Mouse (Mus musculus) CH12.LX (cell line): ENCODE measurements around the gene Acsbg1. TPM values are rescaled to one million over a fixed set of nuclear protein-coding genes. Genes with fewer than 3 reads are reported as not detected.

Experiments used
- DNase-seq: peaks from one replicate; pipeline ENCODE4 v3.0.0-alpha.2; 2013; ENCODE audit errors: extremely low read depth
- H3K27ac ChIP-seq: 2 replicates; pipeline ENCODE4 v1.5.1; 2012; ENCODE audit warnings: low read depth, mild to moderate bottlenecking, control low read depth, moderate library complexity; ENCODE audit not compliant: insufficient read depth
- H3K27me3 ChIP-seq: replicated peaks from 2 replicates; pipeline ENCODE3; 2012; ENCODE audit warnings: inconsistent platforms
- H3K36me3 ChIP-seq, 2 experiments: replicated peaks in 1 of 2; 2 replicates each; pipeline versions ENCODE3 to v1.6.1; 2012; ENCODE audit warnings: inconsistent platforms in 1 of 2, low read length in 1 of 2, mild to moderate bottlenecking in 1 of 2, mixed read lengths in 1 of 2, moderate library complexity in 1 of 2; ENCODE audit not compliant: control insufficient read depth in 1 of 2, insufficient read depth in 1 of 2
- H3K4me1 ChIP-seq, 2 experiments: 2 replicates each; pipeline ENCODE4 v1.6.1; 2012; ENCODE audit warnings: inconsistent platforms in 1 of 2, moderate library complexity in 1 of 2; ENCODE audit not compliant: insufficient read depth in 2 of 2, control insufficient read depth in 1 of 2
- H3K4me2 ChIP-seq: 2 replicates; pipeline ENCODE4 v1.6.1; 2012; ENCODE audit warnings: low read depth, mild to moderate bottlenecking, control low read depth; ENCODE audit not compliant: poor library complexity, insufficient read depth, severe bottlenecking
- H3K4me3 ChIP-seq, 3 experiments: fragments of 150-350 bp in 1 of 3; sonication (generic) in 1 of 3; replicated peaks in 1 of 3; 2 replicates each; pipeline versions ENCODE3 to v1.5.1; 2011 to 2012; ENCODE audit warnings: low read depth in 2 of 3, low read length in 2 of 3, mild to moderate bottlenecking in 2 of 3, moderate library complexity in 2 of 3, control low read depth in 1 of 3, improper control_type of control experiment in 1 of 3, inconsistent platforms in 1 of 3, mixed read lengths in 1 of 3; ENCODE audit not compliant: poor library complexity in 1 of 3
- H3K79me2 ChIP-seq: replicated peaks from 2 replicates; pipeline ENCODE4 v1.6.1; 2012; ENCODE audit warnings: mild to moderate bottlenecking, moderate library complexity; ENCODE audit not compliant: control insufficient read depth, poor library complexity, insufficient read depth, severe bottlenecking; ENCODE audit errors: extremely low read depth
- H3K9ac ChIP-seq: 2 replicates; pipeline ENCODE4 v1.6.1; 2012; ENCODE audit warnings: low read depth, mild to moderate bottlenecking, control low read depth, moderate library complexity; ENCODE audit not compliant: insufficient read depth
- H3K9me3 ChIP-seq: replicated peaks from 2 replicates; pipeline ENCODE3; 2012; ENCODE audit warnings: low read length, inconsistent platforms, mixed read lengths
- BHLHE40 ChIP-seq: IDR thresholded peaks from 2 replicates; pipeline ENCODE4 v1.6.1; 2011; ENCODE audit warnings: mild to moderate bottlenecking, low read depth, low read length, improper control_type of control experiment
- CHD1 ChIP-seq: IDR thresholded peaks from 2 replicates; pipeline ENCODE4 v1.6.1; 2012; ENCODE audit warnings: low read depth, low read length, improper control_type of control experiment, inconsistent platforms
- CTCF ChIP-seq, 2 experiments: IDR thresholded peaks in 1 of 2; conservative IDR thresholded peaks in 1 of 2; 2 replicates each; pipeline ENCODE4 v1.5.1; 2011 to 2012; ENCODE audit warnings: low read depth in 2 of 2, low read length in 2 of 2, improper control_type of control experiment in 1 of 2, inconsistent platforms in 1 of 2, mild to moderate bottlenecking in 1 of 2, moderate library complexity in 1 of 2
- E2F4 ChIP-seq: IDR thresholded peaks from 2 replicates; pipeline ENCODE4 v1.6.1; 2011; ENCODE audit warnings: low read depth, low read length, improper control_type of control experiment; ENCODE audit not compliant: insufficient replicate concordance
- ELF1 ChIP-seq: IDR thresholded peaks from 2 replicates; pipeline ENCODE4 v1.6.1; 2014; ENCODE audit warnings: low read depth, mild to moderate bottlenecking, inconsistent platforms, low read length, improper control_type of control experiment
- EP300 ChIP-seq: IDR thresholded peaks from 2 replicates; pipeline ENCODE4 v1.6.1; 2011; ENCODE audit warnings: low read length, improper control_type of control experiment
- ETS1 ChIP-seq: conservative IDR thresholded peaks from 2 replicates; pipeline ENCODE4 v1.6.1; 2012; ENCODE audit warnings: low read depth, mild to moderate bottlenecking, inconsistent platforms, low read length, improper control_type of control experiment, moderate library complexity
- GABPA ChIP-seq: IDR thresholded peaks from 2 replicates; pipeline ENCODE4 v1.6.1; 2012; ENCODE audit warnings: low read depth, low read length, improper control_type of control experiment, inconsistent platforms; ENCODE audit not compliant: insufficient replicate concordance
- HCFC1 ChIP-seq: IDR thresholded peaks from 2 replicates; pipeline ENCODE4 v1.6.1; 2012; ENCODE audit warnings: low read depth, mild to moderate bottlenecking, inconsistent platforms, low read length, improper control_type of control experiment
- JUND ChIP-seq: conservative IDR thresholded peaks from 2 replicates; pipeline ENCODE4 v1.6.1; 2011; ENCODE audit warnings: low read depth, low read length, improper control_type of control experiment
- KAT2A ChIP-seq: IDR thresholded peaks from 2 replicates; pipeline ENCODE4 v1.6.1; 2012; ENCODE audit warnings: low read length, improper control_type of control experiment, inconsistent platforms; ENCODE audit not compliant: insufficient replicate concordance
- MAFK ChIP-seq: IDR thresholded peaks from 2 replicates; pipeline ENCODE4 v1.6.1; 2011; ENCODE audit warnings: low read length, improper control_type of control experiment; ENCODE audit not compliant: insufficient replicate concordance
- MAX ChIP-seq: IDR thresholded peaks from 2 replicates; pipeline ENCODE4 v1.6.1; 2011; ENCODE audit warnings: low read length, improper control_type of control experiment
- MAZ ChIP-seq: IDR thresholded peaks from 2 replicates; pipeline ENCODE4 v1.6.1; 2012; ENCODE audit warnings: low read depth, mild to moderate bottlenecking, inconsistent platforms, low read length, improper control_type of control experiment, moderate library complexity
- MEF2A ChIP-seq: IDR thresholded peaks from 2 replicates; pipeline ENCODE4 v1.6.1; 2014; ENCODE audit warnings: low read depth, mild to moderate bottlenecking, inconsistent platforms, low read length, improper control_type of control experiment, borderline replicate concordance
- MXI1 ChIP-seq: IDR thresholded peaks from 2 replicates; pipeline ENCODE4 v1.6.1; 2011; ENCODE audit warnings: mild to moderate bottlenecking, low read depth, low read length, improper control_type of control experiment
- MYC ChIP-seq: IDR thresholded peaks from 2 replicates; pipeline ENCODE4 v1.6.1; 2011; ENCODE audit warnings: low read depth, mild to moderate bottlenecking, improper control_type of control experiment, low read length
- NRF1 ChIP-seq: IDR thresholded peaks from 2 replicates; pipeline ENCODE4 v1.6.1; 2014; ENCODE audit warnings: low read depth, mild to moderate bottlenecking, inconsistent platforms, low read length, improper control_type of control experiment, moderate library complexity
- PAX5 ChIP-seq: IDR thresholded peaks from 2 replicates; pipeline ENCODE4 v1.6.1; 2012; ENCODE audit warnings: low read length, inconsistent platforms, mixed read lengths
- POLR2A ChIP-seq: IDR thresholded peaks from 2 replicates; pipeline ENCODE4 v1.6.1; 2011; ENCODE audit warnings: low read depth, mild to moderate bottlenecking, improper control_type of control experiment, low read length
- POLR2AphosphoS2 ChIP-seq: IDR thresholded peaks from 2 replicates; pipeline ENCODE4 v1.6.1; 2011; ENCODE audit warnings: low read depth, low read length, improper control_type of control experiment
- RCOR1 ChIP-seq: conservative IDR thresholded peaks from 2 replicates; pipeline ENCODE4 v1.6.1; 2012; ENCODE audit warnings: low read depth, mild to moderate bottlenecking, inconsistent platforms, low read length, improper control_type of control experiment
- SMC3 ChIP-seq: IDR thresholded peaks from 2 replicates; pipeline ENCODE4 v1.6.1; 2011; ENCODE audit warnings: low read depth, low read length, improper control_type of control experiment
- TBP ChIP-seq: conservative IDR thresholded peaks from 2 replicates; pipeline ENCODE4 v1.6.1; 2011; ENCODE audit warnings: low read depth, low read length, improper control_type of control experiment
- UBTF ChIP-seq: IDR thresholded peaks from 2 replicates; pipeline ENCODE4 v1.6.1; 2012; ENCODE audit warnings: low read depth, mild to moderate bottlenecking, inconsistent platforms, low read length, improper control_type of control experiment, moderate library complexity
- USF1 ChIP-seq: IDR thresholded peaks from 2 replicates; pipeline ENCODE4 v1.6.1; 2014; ENCODE audit warnings: low read depth, mild to moderate bottlenecking, inconsistent platforms, low read length, improper control_type of control experiment
- USF2 ChIP-seq: conservative IDR thresholded peaks from 2 replicates; pipeline ENCODE4 v1.6.1; 2011; ENCODE audit warnings: low read depth, low read length, improper control_type of control experiment
- ZC3H11A ChIP-seq: IDR thresholded peaks from 2 replicates; pipeline ENCODE4 v1.6.1; 2012; ENCODE audit warnings: low read depth, mild to moderate bottlenecking, inconsistent platforms, low read length, improper control_type of control experiment
- ZMIZ1 ChIP-seq: IDR thresholded peaks from 2 replicates; pipeline ENCODE4 v1.6.1; 2012; ENCODE audit warnings: low read depth, mild to moderate bottlenecking, inconsistent platforms, low read length, improper control_type of control experiment
- ZNF384 ChIP-seq: IDR thresholded peaks from 2 replicates; pipeline ENCODE4 v1.6.1; 2012; ENCODE audit warnings: low read depth, low read length, improper control_type of control experiment, inconsistent platforms
- dilution Hi-C: fragments of 300-500 bp; cut with MboI; formaldehyde crosslinking; loops from 2 replicates; pipeline ENCODE4 v1.14.3; 2020; ENCODE audit warnings: low sequenced_read_pairs; ENCODE audit not compliant: extremely low pct_unique_long_range_greater_than_20kb, extremely low pct_ligation_motif_present
- in situ Hi-C: fragments of 300-500 bp; cut with MboI; formaldehyde crosslinking; loops from 3 replicates; pipeline ENCODE4 v1.14.3; 2019; ENCODE audit warnings: low sequenced_read_pairs, low pct_ligation_motif_present, low pct_unique_long_range_greater_than_20kb, mixed read lengths
- polyA plus RNA-seq: library from polyadenylated mRNA; unstranded; fragments of >175 nt; gene quantifications from 2 replicates; pipeline ENCODE4 v1.2.1, GENCODE M21; 2012; ENCODE audit warnings: low read depth; ENCODE audit not compliant: insufficient read length
- total RNA-seq, 2 experiments: library from RNA; depleted of rRNA; stranded (reverse); fragments of 300-350 nt in 1 of 2; fragments of >200 nt in 1 of 2; gene quantifications; 2 replicates each; pipeline ENCODE4 v1.2.3; 2012 to 2014

Acsbg1 gene
- total and polyA plus RNA-seq, 3 experiments: 16.8 to 24.0 (median 23.6) TPM

DNA sequence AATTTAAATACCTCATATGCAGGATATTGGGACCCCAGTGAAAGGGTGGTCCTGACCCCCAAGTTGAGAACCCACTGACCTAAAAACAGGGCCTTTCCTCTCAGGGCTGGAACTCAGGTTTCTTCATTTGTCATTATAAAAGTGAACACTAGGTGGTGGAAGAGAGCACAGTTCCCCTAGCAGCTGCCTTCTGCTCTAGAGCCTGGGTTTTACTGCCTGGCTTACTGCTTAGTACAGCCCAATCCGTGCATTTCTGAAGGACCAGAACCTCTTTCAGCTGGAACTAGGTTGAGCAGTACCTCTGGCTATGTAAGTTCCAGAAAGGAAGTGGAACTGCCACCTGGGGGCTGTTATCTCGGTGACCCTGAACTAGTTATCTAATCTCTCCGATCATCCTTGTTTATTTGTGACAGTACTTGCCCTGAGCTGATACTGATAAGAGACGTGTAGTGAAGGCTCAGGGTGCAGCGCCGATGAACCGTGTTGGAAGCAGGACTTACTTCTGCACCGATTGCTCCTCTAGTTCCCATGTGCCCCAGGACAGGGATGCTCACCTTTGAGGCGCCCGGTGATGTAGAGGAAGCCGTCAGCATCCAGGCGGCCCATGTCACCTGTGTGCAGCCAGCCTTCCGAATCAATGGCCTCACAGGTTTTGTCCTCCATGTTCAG, 47.4 kb downstream of the Acsbg1 start (continued):
- no peak for TF ChIP-seq BHLHE40
- no peak for TF ChIP-seq ETS1
- no peak for TF ChIP-seq USF1
- TF ChIP-seq HCFC1: no peak
- no peak for TF ChIP-seq NRF1

DNA sequence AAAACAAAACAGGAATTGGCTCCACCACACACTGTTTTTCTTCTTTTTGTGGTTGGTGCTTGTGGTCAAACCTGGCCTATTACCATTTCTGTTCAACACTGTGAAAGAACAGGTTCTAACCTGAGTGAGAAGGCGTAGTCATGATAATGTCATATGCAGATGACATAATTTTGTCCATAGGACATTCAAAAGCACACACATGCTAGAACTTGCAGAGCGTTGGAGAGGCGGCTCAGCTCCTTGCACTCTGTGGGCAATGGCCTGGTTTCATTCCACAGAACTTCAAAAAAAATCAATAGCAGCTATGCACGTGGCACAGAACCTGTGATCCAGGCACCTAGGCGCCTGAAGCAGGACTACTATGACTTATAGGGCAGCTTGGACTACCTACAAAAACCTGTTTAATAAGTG, 48.9 kb downstream of the Acsbg1 start:
- in situ Hi-C loops: no loop called here
- no peaks in the 10 kb centered on the region for H3K79me2 ChIP-seq
- peaks cover 61 to 95% of the 10 kb centered on the region in 2 experiments for H3K36me3 ChIP-seq
- TF ChIP-seq ZMIZ1 (no peak), JUND (no peak), USF1 (no peak), POLR2AphosphoS2 (no peak), ZC3H11A (no peak), ETS1 (no peak), MAFK (no peak), TBP (no peak), UBTF (no peak), KAT2A (no peak), CTCF (conservative IDR thresholded peaks at IDR 0.05 in 1 of 2, IDR thresholded peaks at IDR 0.05 in 1 of 2; ENCODE audit: low read depth in 2 of 2, low read length in 2 of 2) (no peak), MAX (no peak)
- peaks cover 0 to 10% of the 10 kb centered on the region in 2 experiments; a peak in 1 of 4 replicates for H3K4me1 ChIP-seq
- dilution Hi-C loops: no loop called here
- DNase-seq: no peak
- H3K9me3 ChIP-seq: no peaks in the 10 kb centered on the region
- H3K27me3 ChIP-seq: no peaks in the 10 kb centered on the region
- no peak overlapping the region for H3K27ac ChIP-seq
- H3K4me2 ChIP-seq: no peak overlapping the region
- no peak overlapping the region for H3K9ac ChIP-seq
- no peak overlapping the region for H3K4me3 ChIP-seq

DNA sequence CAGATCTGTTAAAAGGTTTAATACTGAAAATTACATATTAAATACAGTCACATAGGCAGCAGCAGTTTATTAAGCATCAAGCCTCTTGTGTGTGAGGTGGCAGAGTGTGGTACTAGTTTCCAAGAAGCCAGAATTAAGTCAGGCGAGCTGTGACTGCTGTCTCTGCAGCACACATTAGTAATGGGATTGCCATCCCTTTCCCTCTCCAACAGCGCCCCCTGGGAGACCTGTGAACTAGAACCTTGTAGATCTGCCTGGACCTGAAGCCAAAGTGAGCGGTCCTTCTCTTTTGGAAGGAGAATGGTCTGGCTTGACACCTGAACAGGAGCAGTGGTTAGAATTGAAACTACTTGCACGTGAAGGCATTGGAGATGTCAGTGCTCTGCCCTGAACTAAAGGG, 56.8 kb downstream of the Acsbg1 start:
- dilution Hi-C loops (no loop called here), in situ Hi-C loops (loop anchor here (5.0 to 10.0 kb wide), 3 partner anchors 53 to 160 kb away; no protein-coding TSS in a partner anchor)
- Histone ChIP-seq H3K9ac (no peak overlapping the region), H3K4me2 (no peak overlapping the region), H3K9me3 (no peaks in the 10 kb centered on the region), H3K27me3 (no peaks in the 10 kb centered on the region), H3K4me1 (peaks cover 15 to 56% of the 10 kb centered on the region in 2 experiments), H3K27ac (peak overlapping the region; percentile 50), H3K4me3 (no peak overlapping the region), H3K79me2 (no peaks in the 10 kb centered on the region; the same call in 1 of the 2 replicates), H3K36me3 (peaks cover 50 to 90% of the 10 kb centered on the region in 2 experiments)
- DNase-seq: peak; percentile 80
- no peak for TF ChIP-seq ELF1
- no peak for TF ChIP-seq PAX5
- TF ChIP-seq MAZ: no peak
- peak; percentile 47; the same call in 1 of the 2 replicates for TF ChIP-seq BHLHE40
- no peak for TF ChIP-seq EP300
- no peak for TF ChIP-seq POLR2A
- TF ChIP-seq HCFC1: no peak
- no peak for TF ChIP-seq CHD1
- TF ChIP-seq RCOR1: no peak
- no peak for TF ChIP-seq ZNF384
- no peak for TF ChIP-seq MEF2A
- TF ChIP-seq USF2: no peak
- no peak for TF ChIP-seq MXI1
- TF ChIP-seq MYC: no peak
- TF ChIP-seq MAFK: no peak
- peak; percentile 79 for TF ChIP-seq SMC3
- TF ChIP-seq E2F4: no peak
- no peak for TF ChIP-seq GABPA
- no peak for TF ChIP-seq KAT2A
- TF ChIP-seq CTCF (conservative IDR thresholded peaks at IDR 0.05 in 1 of 2, IDR thresholded peaks at IDR 0.05 in 1 of 2; ENCODE audit: low read depth in 2 of 2, low read length in 2 of 2): peak; percentile 31 to 83
- no peak for TF ChIP-seq NRF1
